Mouse (Mus musculus): ENCODE measurements around the gene Park7.

The Park7 gene

DNA sequence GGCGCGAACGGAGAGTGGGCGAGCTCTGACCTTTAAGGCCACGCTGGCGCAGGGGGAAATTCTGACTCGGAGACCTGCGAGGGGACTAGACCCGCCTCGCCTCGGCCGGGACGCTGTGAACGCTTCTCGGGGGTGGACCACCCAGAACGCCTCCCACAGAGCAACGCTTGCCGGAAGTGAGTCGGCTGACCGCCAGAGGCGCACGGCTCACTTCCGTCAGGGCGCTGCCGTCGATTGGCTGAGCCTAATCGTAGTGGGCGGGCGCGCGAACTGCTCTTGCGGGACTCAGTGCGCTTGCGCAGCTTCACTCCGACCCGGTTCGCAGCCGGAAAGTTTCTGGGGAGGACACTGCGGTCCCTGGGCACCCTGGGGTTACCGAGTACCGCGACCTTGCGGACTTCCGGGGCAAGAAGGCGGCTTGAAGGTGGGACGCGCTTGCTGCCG lies at the start of gene Park7, which contains the start of gene Tnfrsf9:
Gene Park7, minus strand, starts transcription at position 148 of the 444 bp plus-strand sequence.
Gene Tnfrsf9, plus strand, starts transcription at position 273 of the 444 bp plus-strand sequence.
- peak; percentile 100 for DNase-seq

DNA sequence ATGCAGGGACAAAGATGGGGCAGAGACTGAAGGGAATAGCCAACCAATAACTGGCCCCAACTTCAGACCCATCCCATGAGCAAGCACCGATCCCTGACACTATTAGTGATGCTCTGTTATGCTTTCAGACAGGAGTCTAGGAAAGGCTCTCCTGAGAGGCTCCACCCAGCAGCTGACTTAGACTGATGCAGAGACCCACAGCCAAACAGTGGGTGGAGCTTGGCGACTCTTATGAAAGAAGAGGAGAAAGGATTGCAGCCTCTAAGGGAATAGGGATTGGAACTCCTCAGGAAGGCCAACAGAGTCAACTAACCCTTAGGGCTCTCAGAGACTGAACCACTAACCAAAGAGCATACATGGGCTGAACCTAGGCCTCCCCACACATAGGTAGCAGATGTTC lies 49.5 kb upstream of the Park7 start:
- no peak for DNase-seq

DNA sequence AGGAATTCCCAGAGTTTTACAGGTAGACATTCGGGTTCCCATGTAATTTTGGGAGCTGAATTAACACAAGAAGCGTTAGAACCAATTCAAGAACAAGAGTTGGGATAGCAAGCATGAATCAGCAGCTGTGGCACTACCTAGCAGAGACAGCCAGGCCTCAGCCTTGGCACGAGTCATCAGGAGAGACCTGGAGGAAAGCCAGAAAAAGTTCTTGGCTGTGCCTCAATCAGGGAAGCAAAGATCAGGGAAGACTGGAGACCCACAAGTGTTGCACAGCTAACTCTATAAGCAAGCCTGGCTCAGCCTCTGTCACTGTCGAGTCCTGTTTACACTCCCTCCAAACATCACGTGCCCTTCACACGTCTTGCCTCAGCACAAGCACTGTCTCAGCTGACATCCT lies 48.0 kb upstream of the Park7 start:
- no peak for DNase-seq

GRCm38 (mm10) chr4:150958536-150958935 lies 44.3 kb upstream of the Park7 start:
- DNase-seq: no peak

GRCm38 (mm10) chr4:150957106-150957458 lies 42.8 kb upstream of the Park7 start:
- no peak for DNase-seq

- no peak for DNase-seq
These were observed 42.3 kb upstream of the Park7 start for GRCm38 (mm10) chr4:150956369-150957105.

DNA sequence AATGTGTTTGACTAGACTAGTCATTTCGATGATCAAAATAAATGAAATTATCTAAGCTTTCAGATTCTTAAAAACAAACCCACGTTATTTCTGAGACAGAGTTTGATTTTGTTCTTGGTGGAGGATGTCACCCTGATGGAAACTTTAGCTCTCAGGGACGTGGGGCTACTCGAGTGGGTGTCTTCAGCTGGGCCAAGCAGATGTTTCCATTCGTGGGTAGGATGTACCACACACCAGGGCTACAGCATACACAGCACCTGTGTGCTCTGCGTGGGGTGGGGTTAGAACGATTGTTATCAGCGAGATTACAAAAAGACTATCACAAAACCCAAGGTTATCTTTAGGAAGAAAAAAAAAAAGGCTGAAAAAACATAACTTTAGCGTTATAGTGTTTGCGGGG lies 36.7 kb upstream of the Park7 start:
- DNase-seq: no peak

DNA sequence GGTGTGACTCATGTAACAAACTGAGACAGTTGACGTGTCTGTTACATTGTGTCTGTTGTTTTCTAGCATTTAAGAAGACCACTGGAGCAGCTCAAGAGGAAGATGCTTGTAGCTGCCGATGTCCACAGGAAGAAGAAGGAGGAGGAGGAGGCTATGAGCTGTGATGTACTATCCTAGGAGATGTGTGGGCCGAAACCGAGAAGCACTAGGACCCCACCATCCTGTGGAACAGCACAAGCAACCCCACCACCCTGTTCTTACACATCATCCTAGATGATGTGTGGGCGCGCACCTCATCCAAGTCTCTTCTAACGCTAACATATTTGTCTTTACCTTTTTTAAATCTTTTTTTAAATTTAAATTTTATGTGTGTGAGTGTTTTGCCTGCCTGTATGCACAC lies 30.5 kb upstream of the Park7 start:
- DNase-seq: no peak

- no peak for DNase-seq
These were observed 25.9 kb upstream of the Park7 start for GRCm38 (mm10) chr4:150939991-150940651.

DNA sequence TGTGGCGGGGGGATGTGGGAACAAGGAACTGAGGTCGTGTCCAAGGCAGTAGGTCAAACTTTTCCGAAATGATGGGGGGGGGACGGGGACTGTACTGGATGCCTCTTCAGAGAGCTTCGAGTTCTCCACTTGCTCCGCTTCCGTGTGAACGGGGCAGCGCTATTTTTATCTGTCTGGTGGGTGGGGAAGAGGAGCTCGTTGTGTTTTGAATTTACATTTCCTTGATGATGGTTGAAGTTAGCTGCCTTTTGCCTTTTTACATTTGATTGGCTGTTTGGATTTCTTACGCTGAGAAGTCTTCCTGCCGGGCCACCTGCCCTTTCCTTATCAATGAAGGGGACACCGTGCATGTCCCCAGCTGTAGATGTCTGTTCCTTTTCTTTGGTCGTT lies 23.8 kb upstream of the Park7 start:
- no peak for DNase-seq

DNA sequence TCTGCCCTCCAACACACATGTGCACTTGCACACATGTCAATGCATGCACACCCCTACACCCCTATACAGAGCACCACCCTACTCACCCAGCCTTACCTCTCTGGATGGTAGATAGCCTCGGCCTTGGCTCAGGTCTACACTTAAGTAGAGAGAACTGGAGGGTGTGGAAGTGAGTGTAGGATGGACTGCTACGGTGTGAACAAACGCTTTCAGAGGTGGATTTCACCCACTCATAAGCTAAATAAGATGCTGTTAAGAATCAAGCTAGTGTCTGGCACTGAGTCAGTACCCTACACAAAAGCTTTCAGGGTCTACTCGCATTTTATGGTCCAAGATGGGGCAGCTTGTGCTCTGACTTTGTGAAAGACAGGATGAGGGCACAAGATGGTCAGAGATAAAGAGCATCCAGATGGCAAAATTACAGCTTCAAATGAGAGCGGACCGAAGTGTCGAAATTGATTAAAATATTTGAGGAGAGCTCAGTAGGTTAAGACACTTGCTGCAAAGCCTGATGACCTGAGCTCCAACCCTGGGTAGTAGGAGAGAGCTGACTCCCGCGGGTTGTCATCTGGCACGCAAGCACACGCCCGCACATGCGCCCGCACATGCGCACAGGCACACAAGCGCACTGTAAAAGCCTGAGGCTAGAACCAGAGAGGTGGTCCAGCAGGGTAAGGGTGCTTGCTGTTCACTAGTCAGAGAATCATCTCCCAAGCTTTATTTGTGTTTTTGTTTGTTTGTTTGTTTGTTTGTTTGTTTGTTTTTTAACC lies 23.2 kb upstream of the Park7 start:
- no peak for DNase-seq

DNA sequence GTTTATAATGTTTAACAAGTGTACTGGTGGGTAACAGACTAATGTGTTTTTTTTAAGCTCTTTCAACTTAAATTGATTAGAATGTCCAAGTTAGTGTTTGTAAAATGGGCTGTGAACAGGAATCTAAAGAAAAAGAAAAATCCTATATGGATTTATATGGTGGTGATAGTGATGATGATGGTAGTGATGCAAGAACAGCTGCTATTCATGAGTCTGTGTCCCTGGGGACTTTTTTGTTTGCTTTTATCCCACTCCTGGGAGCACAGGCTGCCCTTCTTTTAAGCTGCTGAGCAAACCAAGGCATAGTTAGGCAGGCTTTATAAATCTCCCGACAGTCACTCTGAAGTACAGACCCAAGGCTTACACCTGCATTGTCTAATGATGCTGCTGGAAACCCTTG lies 19.3 kb upstream of the Park7 start:
- no peak for DNase-seq

DNA sequence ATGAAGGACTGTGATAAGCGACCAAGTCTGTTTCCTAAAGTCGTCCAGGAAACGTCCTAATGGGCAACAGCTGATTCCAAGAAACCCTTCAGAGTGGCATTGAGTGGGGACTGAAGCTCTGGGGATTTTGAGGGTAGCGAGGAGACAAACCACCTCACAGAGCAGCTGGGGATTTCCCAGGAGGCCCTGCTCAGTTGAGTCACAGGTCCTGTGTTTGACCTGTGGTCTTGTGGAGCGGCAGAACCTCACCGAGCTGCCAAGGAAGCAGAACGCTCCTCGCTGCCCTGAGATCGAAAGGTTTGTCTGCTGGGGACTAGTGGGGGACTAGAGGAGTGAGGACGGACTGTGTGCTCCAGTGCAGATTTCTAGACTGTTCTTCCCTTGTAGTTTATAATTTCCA lies 13.6 kb upstream of the Park7 start:
- DNase-seq: no peak

DNA sequence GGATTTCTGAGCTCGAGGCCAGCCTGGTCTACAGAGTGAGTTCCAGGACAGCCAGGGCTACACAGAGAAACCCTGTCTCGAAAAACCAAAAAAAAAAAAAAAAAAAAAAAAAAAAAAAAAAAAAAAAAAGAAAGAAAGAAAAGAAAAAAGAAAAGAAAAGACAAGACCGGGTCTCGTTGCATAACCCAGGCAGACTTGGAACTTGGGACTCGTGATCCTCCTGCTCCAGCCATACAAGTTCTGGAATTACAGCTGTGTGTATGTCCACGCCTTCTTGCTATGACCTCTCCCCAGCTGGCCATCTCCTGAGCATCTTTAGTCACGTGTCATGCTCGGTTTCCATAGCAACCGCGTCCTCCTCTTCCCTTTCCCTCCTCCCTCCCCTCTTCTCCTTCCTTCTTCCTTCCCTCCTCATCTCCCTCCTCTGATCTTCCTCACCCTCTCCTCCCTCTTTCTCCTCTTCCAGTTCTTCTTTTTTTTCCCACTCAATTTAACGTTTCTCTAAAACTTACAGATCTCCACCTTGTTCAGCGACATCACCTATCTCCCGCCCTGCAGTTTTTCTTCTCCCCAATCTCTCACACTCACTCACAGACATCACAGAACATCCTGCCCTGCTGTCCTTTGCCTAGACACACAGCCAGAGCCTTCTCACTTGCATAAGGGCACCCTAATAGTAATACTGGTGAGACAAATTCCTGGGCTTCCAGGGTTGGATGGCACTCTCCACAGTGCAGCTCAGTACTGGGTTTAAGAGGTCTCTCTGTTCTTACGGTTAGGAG lies 12.9 kb upstream of the Park7 start:
- DNase-seq: no peak

- no peak for DNase-seq
These were observed 11.7 kb upstream of the Park7 start for GRCm38 (mm10) chr4:150925923-150926322.

GRCm38 (mm10) chr4:150924936-150925335 lies 10.7 kb upstream of the Park7 start:
- no peak for DNase-seq

DNA sequence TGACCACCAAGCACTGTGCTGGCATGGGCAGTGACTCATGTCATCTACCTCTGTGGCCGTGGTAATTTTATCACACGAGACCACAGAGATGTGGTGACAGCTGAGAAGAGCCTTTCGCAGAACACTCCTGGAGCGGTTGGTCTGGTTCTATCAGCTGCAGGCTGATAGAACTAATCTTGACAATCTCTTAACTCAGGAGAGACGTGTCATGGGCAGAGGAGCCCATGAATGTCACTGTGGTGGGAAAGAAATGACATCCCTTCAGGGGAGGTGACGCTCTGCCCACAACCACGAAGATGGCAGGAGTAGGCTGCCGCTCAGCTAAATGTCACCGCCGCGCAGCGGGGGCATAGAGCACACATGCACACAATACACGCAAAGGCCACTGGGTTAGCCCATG lies 10.1 kb upstream of the Park7 start:
- no peak for DNase-seq

- DNase-seq: no peak
These were observed 7.0 kb upstream of the Park7 start for GRCm38 (mm10) chr4:150921206-150921605.

DNA sequence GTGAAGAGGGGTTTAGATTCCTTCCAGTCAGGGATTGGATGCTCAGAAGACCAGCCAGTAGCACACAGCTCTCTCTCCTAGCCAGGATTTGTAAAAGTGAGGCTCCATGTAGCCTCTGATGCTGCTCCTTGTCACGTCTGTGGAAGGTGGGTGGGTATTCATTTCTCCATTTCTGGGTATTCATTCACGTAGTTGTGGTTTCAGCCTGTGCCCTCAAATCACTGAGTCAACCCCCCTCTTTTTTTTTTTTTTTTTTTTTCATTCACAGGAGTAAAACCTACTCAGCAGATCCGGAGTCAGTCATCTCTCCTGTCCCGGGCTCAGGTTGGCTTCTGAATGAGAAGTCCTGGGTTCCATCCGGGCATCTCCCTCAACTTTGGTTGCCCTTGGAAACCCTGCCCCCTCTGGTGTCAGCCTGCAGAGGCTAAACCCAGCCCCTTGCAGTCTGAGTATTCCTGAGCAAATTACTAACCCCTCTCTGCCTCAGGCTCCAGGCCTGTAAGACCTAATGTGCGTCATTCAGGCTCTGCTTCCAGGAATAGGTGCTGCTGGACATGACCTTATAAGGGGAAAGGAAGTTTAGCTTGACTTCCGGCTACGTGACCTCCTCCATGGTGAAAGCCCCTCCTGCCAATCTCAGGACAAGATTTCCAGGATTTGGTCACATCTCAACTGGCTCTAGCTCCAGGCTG lies 3.2 kb upstream of the Park7 start:
- no peak for DNase-seq

DNA sequence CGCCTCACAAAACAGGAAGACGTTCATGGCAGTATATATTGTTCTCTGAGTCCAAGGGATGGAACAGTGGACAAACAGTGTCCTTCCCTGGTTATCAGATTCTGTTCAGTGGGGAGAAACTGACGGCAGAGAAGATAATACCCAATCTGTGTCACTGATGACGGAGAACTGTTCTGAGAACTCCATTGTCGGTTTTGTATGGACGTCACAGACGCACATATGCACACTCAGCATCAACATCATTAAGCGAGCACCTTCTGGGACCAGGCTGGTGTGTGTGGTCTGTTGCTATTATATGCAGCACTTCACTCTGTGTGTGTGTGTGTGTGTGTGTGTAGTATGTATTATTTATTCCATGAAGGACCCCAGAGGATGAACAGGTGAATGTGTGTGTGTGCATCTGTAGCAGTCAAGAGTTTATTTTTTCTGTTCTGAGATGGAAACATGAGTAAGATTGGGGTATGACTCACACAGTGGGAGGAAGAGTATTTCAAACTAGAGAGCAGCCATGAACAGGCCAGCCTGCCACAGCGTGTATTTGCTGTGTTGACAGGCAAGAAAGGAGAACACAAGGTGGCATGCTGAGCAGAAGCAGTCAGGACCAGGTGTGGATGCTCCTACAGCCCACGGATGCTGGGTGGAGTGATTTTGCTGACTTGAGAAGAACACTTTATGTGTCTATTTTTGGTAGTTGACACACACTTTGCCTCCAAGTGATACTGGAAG lies 1.1 kb upstream of the Park7 start:
- DNase-seq: peak; percentile 89

- DNase-seq: no peak
These were observed 494 bp downstream of the Park7 start for GRCm38 (mm10) chr4:150913743-150914142.
